Comparison of ENCODE assay signal across 9 mouse cellular contexts in the genomic region with DNA sequence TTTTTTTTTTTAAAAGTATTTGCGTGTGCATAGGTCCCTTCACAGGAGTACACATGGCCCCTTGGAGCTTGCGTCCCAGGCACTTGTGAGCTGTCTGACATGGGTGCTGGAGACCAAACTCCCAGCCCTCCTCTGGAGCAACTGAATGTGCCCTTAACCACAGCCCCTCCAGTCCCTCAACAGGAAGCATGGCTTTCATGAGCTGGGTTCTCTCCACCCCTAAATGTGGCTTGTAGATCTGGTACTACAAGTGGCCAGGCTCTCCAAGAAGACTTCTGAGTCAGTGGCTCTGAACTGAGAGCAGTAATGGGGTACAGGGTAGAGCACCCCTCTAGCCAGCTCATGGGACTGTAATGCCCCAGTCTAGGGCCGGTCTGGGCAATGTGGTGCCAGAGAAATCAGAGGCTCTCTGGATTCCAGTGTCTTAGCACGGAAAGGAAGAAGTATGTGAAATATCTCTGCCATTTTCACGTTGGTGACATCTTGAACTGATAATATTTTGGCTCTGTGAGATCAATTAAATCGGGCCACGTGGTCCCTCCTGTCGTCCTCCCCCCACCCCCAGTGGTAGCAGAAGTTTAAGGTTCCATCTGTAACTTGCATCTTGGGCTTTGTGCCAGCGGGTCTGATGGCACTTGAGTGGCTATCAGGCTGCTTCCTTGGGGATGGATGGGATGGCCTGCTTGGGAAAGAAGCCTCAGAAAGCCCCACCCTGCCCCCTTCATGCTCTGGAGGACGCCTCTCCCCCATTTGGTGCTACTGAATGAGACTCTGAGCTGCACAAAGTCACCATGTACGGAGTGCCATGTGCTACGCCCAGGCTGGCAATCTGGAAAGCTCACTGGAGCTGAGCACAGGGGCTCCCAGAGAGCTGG.
DNase-seq lines count a peak whose midpoint lies in the region; ATAC-seq and TF ChIP-seq lines count a peak whose summit lies in the region.
"Had no signal": no experiment of that assay in that cellular context is flagged by ENCODE, and none has a peak within 500 bp of the region (broad histone marks: within the 10 kb centered on the region; RNA-seq: fewer than 3 reads in every experiment).

No protein-coding gene starts in this region.

- no peak for TF ChIP-seq EP300 in lung, postnatal 0 days (IDR thresholded peaks at IDR 0.05)

- H3K4me2 ChIP-seq in lung, embryonic 16.5 days (ENCODE audit: low read depth, low read length), result no peak overlapping the region
- H3K4me2 ChIP-seq in lung, postnatal 0 days (replicated peaks; ENCODE audit: low read depth, low read length), result no peak overlapping the region
- peak overlapping the region; percentile 87 for H3K4me2 ChIP-seq in neural tube, embryonic 12.5 days (replicated peaks)

- no peak overlapping the region for H3K4me3 ChIP-seq in lung, embryonic 16.5 days (ENCODE audit: low read length)
- H3K4me3 ChIP-seq in lung, postnatal 0 days (ENCODE audit: low read depth, low read length), result no peak overlapping the region
- H3K4me3 ChIP-seq in embryonic fibroblast, embryonic 13.5 days (ENCODE audit: insufficient read depth, low read length), result no peak overlapping the region
- no peak overlapping the region for H3K4me3 ChIP-seq in layer of hippocampus, adult 2 months
- H3K4me3 ChIP-seq in neural tube, embryonic 12.5 days, result no peak overlapping the region

- no peak for TF ChIP-seq CTCF in lung, postnatal 0 days (IDR thresholded peaks at IDR 0.05)
- TF ChIP-seq CTCF in embryonic fibroblast, embryonic 13.5 days (IDR thresholded peaks at IDR 0.05; ENCODE audit: borderline replicate concordance, insufficient read depth, low read length), result no peak
- TF ChIP-seq CTCF in layer of hippocampus, adult 2 months (conservative IDR thresholded peaks at IDR 0.05), result no peak

- no peaks in the 10 kb centered on the region for H3K27me3 ChIP-seq in lung, embryonic 16.5 days (ENCODE audit: control insufficient read depth, insufficient read depth, low read depth, low read length)
- no peaks in the 10 kb centered on the region for H3K27me3 ChIP-seq in lung, postnatal 0 days (replicated peaks; ENCODE audit: insufficient read depth, low read length)
- H3K27me3 ChIP-seq in neural tube, embryonic 12.5 days (replicated peaks), result no peaks in the 10 kb centered on the region

- TF ChIP-seq POLR2A in embryonic fibroblast, embryonic 13.5 days (IDR thresholded peaks at IDR 0.05; ENCODE audit: low read depth, low read length), result no peak

- H3K9me3 ChIP-seq in lung, embryonic 16.5 days (ENCODE audit: control insufficient read depth, low read length), result no peaks in the 10 kb centered on the region
- no peaks in the 10 kb centered on the region for H3K9me3 ChIP-seq in lung, postnatal 0 days (ENCODE audit: low read length)
- no peaks in the 10 kb centered on the region for H3K9me3 ChIP-seq in neural tube, embryonic 12.5 days

- H3K36me3 ChIP-seq in lung, embryonic 16.5 days (ENCODE audit: control insufficient read depth, insufficient read depth, low read length), result no peaks in the 10 kb centered on the region
- no peaks in the 10 kb centered on the region for H3K36me3 ChIP-seq in lung, postnatal 0 days (ENCODE audit: insufficient read depth, low read length)
- no peaks in the 10 kb centered on the region for H3K36me3 ChIP-seq in neural tube, embryonic 12.5 days

- peaks cover 69% of the 10 kb centered on the region for H3K4me1 ChIP-seq in lung, embryonic 16.5 days (replicated peaks; ENCODE audit: control insufficient read depth, insufficient read depth, low read length)
- H3K4me1 ChIP-seq in lung, postnatal 0 days (ENCODE audit: insufficient read depth, low read depth, low read length), result peaks cover 37% of the 10 kb centered on the region; the same call in 1 of the 2 replicates
- H3K4me1 ChIP-seq in embryonic fibroblast, embryonic 13.5 days (ENCODE audit: control insufficient read depth, insufficient read depth, low read length), result peaks cover 34% of the 10 kb centered on the region
- peaks cover 63% of the 10 kb centered on the region for H3K4me1 ChIP-seq in neural tube, embryonic 12.5 days

- no peak for DNase-seq in lung, postnatal 0 days (ENCODE audit: low spot score)
- DNase-seq in layer of hippocampus, adult 2 months (ENCODE audit: low spot score in 2 of 2), result peak in 1 of 2 experiments; percentile 68
- DNase-seq in cerebellum, adult 8-10 months, result no peak
- no peak for DNase-seq in thymus, postnatal 25 days
- DNase-seq in adrenal gland, postnatal 10 days, result no peak
- DNase-seq: retina, postnatal 1 day had no signal

- H3K9ac ChIP-seq in lung, embryonic 16.5 days (ENCODE audit: low read length), result no peak overlapping the region; the same call in 1 of the 2 replicates
- no peak overlapping the region for H3K9ac ChIP-seq in lung, postnatal 0 days (replicated peaks; ENCODE audit: low read depth)
- no peak overlapping the region for H3K9ac ChIP-seq in neural tube, embryonic 12.5 days

- WGBS in lung, embryonic 16.5 days, result 51% methylated on average over 12 of the region's 12 CpGs
- 54% methylated on average over 12 of the region's 12 CpGs for WGBS in lung, postnatal 0 days
- 80% methylated on average over 12 of the region's 12 CpGs for WGBS in neural tube, embryonic 12.5 days

- peak overlapping the region; percentile 91 for H3K27ac ChIP-seq in lung, embryonic 16.5 days (ENCODE audit: low read length)
- no peak overlapping the region for H3K27ac ChIP-seq in lung, postnatal 0 days (ENCODE audit: low read length)
- peak overlapping the region; percentile 81 for H3K27ac ChIP-seq in embryonic fibroblast, embryonic 13.5 days (ENCODE audit: insufficient read depth, low read length)
- peak overlapping the region; percentile 86 for H3K27ac ChIP-seq in layer of hippocampus, adult 2 months
- no peak overlapping the region for H3K27ac ChIP-seq in neural tube, embryonic 12.5 days

- ATAC-seq in lung, embryonic 16.5 days (ENCODE audit: low read depth), result no peak
- ATAC-seq in lung, postnatal 0 days, result no peak
- ATAC-seq in neural tube, embryonic 12.5 days (ENCODE audit: low FRiP score, low read depth), result no peak

Comparison
In these comparisons a context has a peak if more than half of its experiments do, and no peak if none do; other contexts are left out.
1. H3K27ac ChIP-seq: peak in lung, embryonic 16.5 days (single experiment), embryonic fibroblast, embryonic 13.5 days (single experiment) and layer of hippocampus, adult 2 months (single experiment); none in lung, postnatal 0 days (single experiment) and neural tube, embryonic 12.5 days (single experiment).